Mouse (Mus musculus): Measurements from ENCODE around the gene Mcts1. TPM values are rescaled to one million over a fixed set of nuclear protein-coding genes. Genes with fewer than 3 reads are reported as not detected.

The Mcts1 gene
- polyA plus RNA-seq (2014; fragmentation: Nextera tagmentation; extraction: Ambion mirVana): 71.2 and 83.2 TPM in 2 replicates

- H3K4me1 ChIP-seq (ENCODE audit: control insufficient read depth, insufficient read depth, low read length): no peaks in the 10 kb centered on the region
- peak within 1 kb of the TSS; percentile 37 for H3K4me3 ChIP-seq (ENCODE audit: low read depth, low read length)
- no peaks in the 10 kb centered on the region for H3K36me3 ChIP-seq (ENCODE audit: control insufficient read depth, insufficient read depth, low read length)
- H3K9me3 ChIP-seq (ENCODE audit: control insufficient read depth, low read length): no peaks in the 10 kb centered on the region
- no peaks in the 10 kb centered on the region for H3K27me3 ChIP-seq (ENCODE audit: control insufficient read depth, insufficient read depth, low read length)
- peak; percentile 71 for DNase-seq (ENCODE audit: low spot score)
- H3K9ac ChIP-seq (ENCODE audit: low read length): peak within 1 kb of the TSS; percentile 53; the same call in 1 of the 2 replicates
- H3K27ac ChIP-seq (replicated peaks; ENCODE audit: low read depth, low read length): peak within 1 kb of the TSS; percentile 51; the same call in 1 of the 2 replicates
- H3K4me2 ChIP-seq (ENCODE audit: low read depth, severe bottlenecking): peak within 1 kb of the TSS; percentile 52; the same call in 1 of the 2 replicates
- 21% methylated on average over 26 of the region's 26 CpGs for WGBS
- ATAC-seq (ENCODE audit: insufficient number of reproducible peaks, low FRiP score, low TSS enrichment, low read depth): peak; percentile 84
Measured at GRCm38 (mm10) chrX:38600177-38600994, at the start of gene Mcts1. Gene Mcts1 (plus strand): TSS chrX:38600578.

- Histone ChIP-seq H3K4me3 (ENCODE audit: low read depth, low read length) (no peak overlapping the region), H3K36me3 (ENCODE audit: control insufficient read depth, insufficient read depth, low read length) (no peaks in the 10 kb centered on the region), H3K27me3 (ENCODE audit: control insufficient read depth, insufficient read depth, low read length) (no peaks in the 10 kb centered on the region), H3K4me1 (ENCODE audit: control insufficient read depth, insufficient read depth, low read length) (no peaks in the 10 kb centered on the region), H3K9me3 (ENCODE audit: control insufficient read depth, low read length) (no peaks in the 10 kb centered on the region), H3K4me2 (ENCODE audit: low read depth, severe bottlenecking) (no peak overlapping the region), H3K27ac (replicated peaks; ENCODE audit: low read depth, low read length) (no peak overlapping the region), H3K9ac (ENCODE audit: low read length) (no peak overlapping the region)
- ATAC-seq (ENCODE audit: insufficient number of reproducible peaks, low FRiP score, low TSS enrichment, low read depth) (no peak), DNase-seq (ENCODE audit: low spot score) (no peak)
Measured at GRCm38 (mm10) chrX:38553255-38553654, 47.1 kb upstream of the Mcts1 start.

GRCm38 (mm10) chrX:38563941-38564541 lies 36.3 kb upstream of the Mcts1 start:
- DNase-seq (ENCODE audit: low spot score) (no peak), ATAC-seq (ENCODE audit: insufficient number of reproducible peaks, low FRiP score, low TSS enrichment, low read depth) (peak; percentile 5; the same call in 1 of the 2 replicates)
- peak overlapping the region; percentile 67 for H3K9ac ChIP-seq (ENCODE audit: low read length)
- H3K4me3 ChIP-seq (ENCODE audit: low read depth, low read length): peak overlapping the region; percentile 32
- H3K9me3 ChIP-seq (ENCODE audit: control insufficient read depth, low read length): no peaks in the 10 kb centered on the region
- H3K4me1 ChIP-seq (ENCODE audit: control insufficient read depth, insufficient read depth, low read length): no peaks in the 10 kb centered on the region
- peak overlapping the region; percentile 55 for H3K4me2 ChIP-seq (ENCODE audit: low read depth, severe bottlenecking)
- H3K27ac ChIP-seq (replicated peaks; ENCODE audit: low read depth, low read length): peak overlapping the region; percentile 86
- 18% methylated on average over 15 of the region's 19 CpGs for WGBS
- H3K36me3 ChIP-seq (ENCODE audit: control insufficient read depth, insufficient read depth, low read length): no peaks in the 10 kb centered on the region
- no peaks in the 10 kb centered on the region for H3K27me3 ChIP-seq (ENCODE audit: control insufficient read depth, insufficient read depth, low read length)

- DNase-seq (ENCODE audit: low spot score) (peak; percentile 88), ATAC-seq (ENCODE audit: insufficient number of reproducible peaks, low FRiP score, low TSS enrichment, low read depth) (peak; percentile 93)
- H3K36me3 ChIP-seq (ENCODE audit: control insufficient read depth, insufficient read depth, low read length): no peaks in the 10 kb centered on the region
- peak overlapping the region; percentile 32 for H3K4me3 ChIP-seq (ENCODE audit: low read depth, low read length)
- peak overlapping the region; percentile 55 for H3K4me2 ChIP-seq (ENCODE audit: low read depth, severe bottlenecking)
- H3K27ac ChIP-seq (replicated peaks; ENCODE audit: low read depth, low read length): peak overlapping the region; percentile 86
- H3K9me3 ChIP-seq (ENCODE audit: control insufficient read depth, low read length): no peaks in the 10 kb centered on the region
- H3K9ac ChIP-seq (ENCODE audit: low read length): peak overlapping the region; percentile 67
- H3K4me1 ChIP-seq (ENCODE audit: control insufficient read depth, insufficient read depth, low read length): no peaks in the 10 kb centered on the region
- no peaks in the 10 kb centered on the region for H3K27me3 ChIP-seq (ENCODE audit: control insufficient read depth, insufficient read depth, low read length)
- 25% methylated on average over 39 of the region's 52 CpGs for WGBS
Measured at GRCm38 (mm10) chrX:38564542-38565175, 35.7 kb upstream of the Mcts1 start.

- Histone ChIP-seq H3K4me2 (ENCODE audit: low read depth, severe bottlenecking) (peak overlapping the region; percentile 38), H3K27ac (replicated peaks; ENCODE audit: low read depth, low read length) (peak overlapping the region; percentile 62; the same call in 1 of the 2 replicates), H3K9me3 (ENCODE audit: control insufficient read depth, low read length) (no peaks in the 10 kb centered on the region), H3K4me3 (ENCODE audit: low read depth, low read length) (peak overlapping the region; percentile 25), H3K9ac (ENCODE audit: low read length) (peak overlapping the region; percentile 54), H3K4me1 (ENCODE audit: control insufficient read depth, insufficient read depth, low read length) (no peaks in the 10 kb centered on the region), H3K27me3 (ENCODE audit: control insufficient read depth, insufficient read depth, low read length) (no peaks in the 10 kb centered on the region), H3K36me3 (ENCODE audit: control insufficient read depth, insufficient read depth, low read length) (no peaks in the 10 kb centered on the region)
- DNase-seq (ENCODE audit: low spot score) (no peak), ATAC-seq (ENCODE audit: insufficient number of reproducible peaks, low FRiP score, low TSS enrichment, low read depth) (no peak)
- WGBS: 17% methylated on average over 8 of the region's 8 CpGs
Measured at GRCm38 (mm10) chrX:38565176-38565542, 35.2 kb upstream of the Mcts1 start.

GRCm38 (mm10) chrX:38566521-38567205 lies 33.7 kb upstream of the Mcts1 start:
- ATAC-seq (ENCODE audit: insufficient number of reproducible peaks, low FRiP score, low TSS enrichment, low read depth) (no peak), DNase-seq (ENCODE audit: low spot score) (no peak)
- Histone ChIP-seq H3K27ac (replicated peaks; ENCODE audit: low read depth, low read length) (no peak overlapping the region), H3K36me3 (ENCODE audit: control insufficient read depth, insufficient read depth, low read length) (no peaks in the 10 kb centered on the region), H3K9ac (ENCODE audit: low read length) (no peak overlapping the region), H3K9me3 (ENCODE audit: control insufficient read depth, low read length) (no peaks in the 10 kb centered on the region), H3K4me1 (ENCODE audit: control insufficient read depth, insufficient read depth, low read length) (no peaks in the 10 kb centered on the region), H3K4me3 (ENCODE audit: low read depth, low read length) (no peak overlapping the region), H3K27me3 (ENCODE audit: control insufficient read depth, insufficient read depth, low read length) (no peaks in the 10 kb centered on the region), H3K4me2 (ENCODE audit: low read depth, severe bottlenecking) (no peak overlapping the region)
- 73% methylated on average over 6 of the region's 6 CpGs for WGBS

- no peak within 1 kb of the TSS for H3K4me3 ChIP-seq (ENCODE audit: low read depth, low read length)
- ATAC-seq (ENCODE audit: insufficient number of reproducible peaks, low FRiP score, low TSS enrichment, low read depth) (no peak), DNase-seq (ENCODE audit: low spot score) (no peak)
- H3K9me3 ChIP-seq (ENCODE audit: control insufficient read depth, low read length): no peaks in the 10 kb centered on the region
- no peaks in the 10 kb centered on the region for H3K4me1 ChIP-seq (ENCODE audit: control insufficient read depth, insufficient read depth, low read length)
- H3K4me2 ChIP-seq (ENCODE audit: low read depth, severe bottlenecking): no peak within 1 kb of the TSS
- WGBS: 83% methylated on average over 15 of the region's 15 CpGs
- H3K27ac ChIP-seq (replicated peaks; ENCODE audit: low read depth, low read length): no peak within 1 kb of the TSS
- no peaks in the 10 kb centered on the region for H3K36me3 ChIP-seq (ENCODE audit: control insufficient read depth, insufficient read depth, low read length)
- H3K27me3 ChIP-seq (ENCODE audit: control insufficient read depth, insufficient read depth, low read length): no peaks in the 10 kb centered on the region
- no peak within 1 kb of the TSS for H3K9ac ChIP-seq (ENCODE audit: low read length)
Measured at GRCm38 (mm10) chrX:38576078-38576477, 24.3 kb upstream of the Mcts1 start, which contains the start of gene Cul4b. Gene Cul4b (minus strand): TSS chrX:38576196.

- Histone ChIP-seq H3K4me1 (ENCODE audit: control insufficient read depth, insufficient read depth, low read length) (no peaks in the 10 kb centered on the region), H3K9ac (ENCODE audit: low read length) (no peak overlapping the region), H3K4me2 (ENCODE audit: low read depth, severe bottlenecking) (no peak overlapping the region), H3K4me3 (ENCODE audit: low read depth, low read length) (no peak overlapping the region), H3K36me3 (ENCODE audit: control insufficient read depth, insufficient read depth, low read length) (no peaks in the 10 kb centered on the region), H3K27ac (replicated peaks; ENCODE audit: low read depth, low read length) (no peak overlapping the region), H3K9me3 (ENCODE audit: control insufficient read depth, low read length) (no peaks in the 10 kb centered on the region), H3K27me3 (ENCODE audit: control insufficient read depth, insufficient read depth, low read length) (no peaks in the 10 kb centered on the region)
- 100% methylated on average over 1 of the region's 1 CpGs for WGBS
- DNase-seq (ENCODE audit: low spot score) (no peak), ATAC-seq (ENCODE audit: insufficient number of reproducible peaks, low FRiP score, low TSS enrichment, low read depth) (no peak)
Measured at GRCm38 (mm10) chrX:38581140-38581539, 19.2 kb upstream of the Mcts1 start.

Data from limb, embryonic 11.5 days (tissue).